Mouse (Mus musculus) hindbrain, postnatal 0 days (tissue): ENCODE measurements around the gene Tacc2. TPM values are rescaled to one million over a fixed set of nuclear protein-coding genes. Genes with fewer than 3 reads are reported as not detected.

Experiments
- ATAC-seq: fragments of 200-750 bp; cut with Nextera tagmentation; 2 replicates; pipeline ENCODE4 v1.8.0; 2017; ENCODE audit warnings: mild to moderate bottlenecking, moderate TSS enrichment, moderate library complexity
- DNase-seq: peaks from one replicate; pipeline ENCODE4 v3.0.0-alpha.2; 2015; ENCODE audit warnings: low spot score
- H3K27ac ChIP-seq: fragments of 300-500 bp; sonication (generic); 2 replicates; pipeline ENCODE4 v1.5.1; 2014; ENCODE audit warnings: mild to moderate bottlenecking
- H3K27me3 ChIP-seq: fragments of 300-500 bp; sonication (generic); 2 replicates; pipeline ENCODE4 v1.6.1; 2014; ENCODE audit warnings: low read length, mixed read lengths; ENCODE audit not compliant: insufficient read depth
- H3K36me3 ChIP-seq: fragments of 300-500 bp; sonication (generic); 2 replicates; pipeline ENCODE4 v1.6.1; 2014; ENCODE audit warnings: low read length, mixed read lengths; ENCODE audit not compliant: insufficient read depth
- H3K4me1 ChIP-seq: fragments of 300-500 bp; sonication (generic); 2 replicates; pipeline ENCODE4 v1.6.1; 2014; ENCODE audit warnings: antibody characterized with exemption, low read length, mixed read lengths; ENCODE audit not compliant: insufficient read depth
- H3K4me2 ChIP-seq: fragments of 300-500 bp; sonication (generic); 2 replicates; pipeline ENCODE4 v1.6.1; 2014; ENCODE audit warnings: low read depth, mild to moderate bottlenecking, low read length, moderate library complexity, mixed read lengths
- H3K4me3 ChIP-seq: fragments of 300-500 bp; sonication (generic); 2 replicates; pipeline ENCODE4 v1.5.1; 2014; ENCODE audit warnings: low read length
- H3K9ac ChIP-seq: fragments of 300-500 bp; sonication (generic); replicated peaks from 2 replicates; pipeline ENCODE4 v1.6.1; 2014; ENCODE audit warnings: mild to moderate bottlenecking, low read length, moderate library complexity, mixed read lengths
- H3K9me3 ChIP-seq: fragments of 300-500 bp; sonication (generic); 2 replicates; pipeline ENCODE4 v1.6.1; 2016; ENCODE audit warnings: low read length, mixed read lengths
- CTCF ChIP-seq: IDR thresholded peaks from 2 replicates; pipeline ENCODE4 v1.5.1; 2016; ENCODE audit warnings: antibody characterized with exemption, control low read depth, low read depth
- WGBS: fragments of 180-500 bp; shearing (Covaris S2); extraction: QIAGEN DNeasy Blood & Tissue Kit; methylation state at CpG from one replicate; pipeline ENCODE4 v1.1.7; 2014; 5-methylcytosine and 5-hydroxymethylcytosine counted together
- polyA plus RNA-seq: library from polyadenylated mRNA; unstranded; fragments of >200 nt; fragmentation: Nextera tagmentation; extraction: Ambion mirVana; gene quantifications from 2 replicates; pipeline ENCODE4 v1.2.1, GENCODE M21; 2015
- total RNA-seq: library from RNA; depleted of rRNA; stranded (reverse); fragments of >200 nt; gene quantifications from 2 replicates; pipeline ENCODE4 v1.2.3, GENCODE M21; 2014; rRNA removed

Tacc2 gene
- total and polyA plus RNA-seq, 2 experiments from 2014 or later = 38.4 to 51.8 TPM

GRCm38 (mm10) chr7:130812407-130812806, 235.2 kb downstream of the Tacc2 start:
- Histone ChIP-seq H3K4me2 (no peak overlapping the region), H3K9ac (no peak overlapping the region), H3K27ac (no peak overlapping the region), H3K27me3 (no peaks in the 10 kb centered on the region), H3K4me3 (no peak overlapping the region), H3K36me3 (no peaks in the 10 kb centered on the region), H3K4me1 (no peaks in the 10 kb centered on the region), H3K9me3 (no peaks in the 10 kb centered on the region)
- ATAC-seq (no peak), DNase-seq (no peak)
- WGBS = 47% methylated on average over 16 of the region's 16 CpGs
- no peak for TF ChIP-seq CTCF

Other genes with a start within 250 kb of the Tacc2 start
- 47.2 and 48.0 TPM in 2 replicates for gene Ate1, start 57.1 kb upstream of the Tacc2 start, total RNA-seq
- gene Ate1, start 57.1 kb upstream of the Tacc2 start, polyA plus RNA-seq = 116 and 119 TPM in 2 replicates
- gene Nsmce4a, start 4.3 kb upstream of the Tacc2 start, total RNA-seq = 32.2 and 42.0 TPM in 2 replicates
- gene Nsmce4a, start 4.3 kb upstream of the Tacc2 start, polyA plus RNA-seq = 82.3 and 91.3 TPM in 2 replicates
- not detected in 2 replicates for gene Btbd16, start 196.6 kb downstream of the Tacc2 start, total RNA-seq
- 0.10 and 0.18 TPM in 2 replicates for gene Btbd16, start 196.6 kb downstream of the Tacc2 start, polyA plus RNA-seq